Mouse (Mus musculus): Measurements from ENCODE around the gene Samd7. TPM values are rescaled to one million over a fixed set of nuclear protein-coding genes. Genes with fewer than 3 reads are reported as not detected.
"Not testable (repeated sequence)": the region's sequence is repeated elsewhere in the genome, so short reads cannot be mapped to it uniquely, and the experiment has no call there.

Samd7 gene
- polyA plus RNA-seq (2015; fragmentation: Nextera tagmentation; extraction: Ambion mirVana): 0.05 TPM in 1 of 2 replicates, not detected in the other

DNA sequence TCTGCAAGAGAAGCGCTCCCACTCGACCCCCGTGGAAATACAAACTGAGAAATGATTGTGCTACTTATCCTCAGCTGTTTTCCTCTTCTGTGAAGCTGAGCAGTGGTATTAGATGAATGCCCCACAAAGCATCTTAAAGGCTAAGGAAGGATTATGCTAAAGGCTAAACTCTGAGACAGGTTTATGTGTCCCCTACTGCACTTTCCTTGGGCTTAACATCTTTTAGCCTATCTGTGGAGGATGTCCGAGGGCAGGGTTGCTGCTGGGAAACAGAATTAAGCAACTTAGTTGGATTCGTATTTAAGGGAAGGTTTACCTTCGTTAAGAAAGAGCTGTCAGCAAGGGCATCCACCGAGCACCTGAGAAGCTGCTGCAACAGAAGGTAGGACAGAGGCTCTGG lies at the start of gene Samd7:
Gene Samd7, plus strand, starts transcription at position 288 of the 400 bp plus-strand sequence.
- no peaks in the 10 kb centered on the region for H3K36me3 ChIP-seq
- H3K4me2 ChIP-seq (replicated peaks): no peak within 1 kb of the TSS
- no peak within 1 kb of the TSS for H3K27ac ChIP-seq (replicated peaks)
- 76% methylated on average over 7 of the region's 7 CpGs for WGBS
- H3K9me3 ChIP-seq: no peaks in the 10 kb centered on the region
- H3K4me3 ChIP-seq: no peak within 1 kb of the TSS
- no peak within 1 kb of the TSS for H3K9ac ChIP-seq (replicated peaks)
- H3K4me1 ChIP-seq: no peaks in the 10 kb centered on the region
- no peaks in the 10 kb centered on the region for H3K27me3 ChIP-seq
- no peak for ATAC-seq (replicated peaks)

DNA sequence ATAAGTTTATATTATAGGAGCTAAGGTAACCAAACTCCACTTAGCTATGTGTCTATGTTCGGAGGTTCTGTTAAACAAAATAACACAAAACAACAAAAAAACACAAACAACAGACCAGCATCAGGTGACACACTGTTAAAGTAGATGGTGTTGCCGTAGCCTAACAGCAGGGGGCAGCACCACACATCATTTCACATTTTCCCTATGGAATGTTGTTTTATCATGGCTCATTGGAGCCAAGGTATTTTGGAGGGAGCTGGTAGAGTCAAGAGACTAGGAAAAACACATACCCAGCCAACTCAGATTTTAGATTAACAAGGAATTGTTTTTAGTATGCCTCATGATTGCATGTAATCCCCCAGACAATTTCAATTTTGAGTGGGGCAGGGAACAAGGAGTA lies 49.7 kb upstream of the Samd7 start:
- WGBS: 16% methylated on average over 2 of the region's 2 CpGs
- ATAC-seq (replicated peaks): peak; percentile 51; the same call in 1 of the 2 replicates
- no peak overlapping the region for H3K4me2 ChIP-seq (replicated peaks)

DNA sequence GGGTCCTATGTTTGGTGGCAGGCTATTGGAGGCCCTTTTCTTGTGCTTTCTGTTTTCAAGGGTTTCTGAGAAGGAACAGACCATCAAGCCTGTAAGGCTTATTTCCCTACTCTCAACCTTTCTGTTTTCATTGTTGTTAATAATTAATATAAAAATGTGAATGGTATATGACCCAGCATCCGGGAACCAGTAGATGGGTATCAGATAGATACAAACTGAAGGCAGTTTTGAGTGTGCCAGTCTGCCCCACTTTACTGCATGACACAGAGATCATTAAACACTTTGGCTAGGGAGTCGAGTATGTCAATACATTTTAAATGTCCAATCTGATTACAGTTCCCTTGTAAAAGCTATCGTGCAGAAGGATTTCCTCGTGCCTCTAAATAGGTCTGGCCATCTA lies 48.2 kb upstream of the Samd7 start:
- no peaks in the 10 kb centered on the region for H3K9me3 ChIP-seq
- no peak overlapping the region for H3K4me2 ChIP-seq (replicated peaks)
- H3K4me1 ChIP-seq: no peaks in the 10 kb centered on the region
- H3K27me3 ChIP-seq: no peaks in the 10 kb centered on the region
- ATAC-seq (replicated peaks): no peak
- no peak overlapping the region for H3K9ac ChIP-seq (replicated peaks)
- no peaks in the 10 kb centered on the region for H3K36me3 ChIP-seq
- no peak overlapping the region for H3K27ac ChIP-seq (replicated peaks)
- 74% methylated on average over 4 of the region's 4 CpGs for WGBS
- no peak overlapping the region for H3K4me3 ChIP-seq

More for the DNA sequence above, 49.7 kb upstream of the Samd7 start:
- no peaks in the 10 kb centered on the region for H3K27me3 ChIP-seq
- H3K9me3 ChIP-seq: no peaks in the 10 kb centered on the region
- no peaks in the 10 kb centered on the region for H3K4me1 ChIP-seq
- H3K36me3 ChIP-seq: no peaks in the 10 kb centered on the region
- no peak overlapping the region for H3K27ac ChIP-seq (replicated peaks)
- no peak overlapping the region for H3K9ac ChIP-seq (replicated peaks)
- H3K4me3 ChIP-seq: no peak overlapping the region

DNA sequence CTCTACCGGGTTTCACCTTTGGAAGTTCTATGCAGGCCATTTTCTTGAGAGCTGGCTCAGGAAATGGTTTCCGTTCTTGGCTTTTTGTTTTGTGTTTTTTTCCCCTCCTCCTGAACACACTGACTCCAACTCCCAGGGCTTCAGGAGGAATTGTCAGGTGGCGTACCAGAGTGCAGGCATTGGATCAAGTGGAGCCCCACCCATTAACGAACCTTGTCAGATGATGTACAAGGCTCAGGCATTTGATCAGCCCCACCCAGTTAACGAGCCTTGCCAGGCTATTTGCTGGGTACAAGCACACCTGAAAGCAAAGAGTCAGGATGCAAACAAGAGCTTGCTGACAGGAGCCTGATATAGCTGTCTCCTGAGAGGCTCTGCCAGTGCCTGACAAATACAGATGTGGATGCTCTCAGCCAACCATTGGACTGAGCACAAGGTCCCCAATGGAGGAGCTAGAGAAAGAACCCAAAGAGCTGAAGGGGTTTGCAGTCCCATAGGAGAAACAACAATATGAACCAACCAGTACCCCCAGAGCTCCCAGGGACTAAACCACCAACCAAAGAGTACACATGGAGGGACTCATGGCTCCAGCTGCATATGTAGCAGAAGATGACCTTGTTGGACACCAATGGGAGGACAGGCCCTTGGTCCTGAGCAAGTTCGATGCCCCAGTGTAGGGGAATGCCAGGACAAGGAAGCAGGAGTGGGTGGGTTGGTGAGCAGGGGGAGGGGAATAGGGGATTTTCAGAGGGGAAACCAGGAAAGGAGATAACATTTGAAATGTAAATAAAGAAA lies 46.2 kb upstream of the Samd7 start, which contains the start of gene Lrrc31:
Gene Lrrc31, minus strand, starts transcription at position 133 of the 795 bp plus-strand sequence.
- WGBS: 79% methylated on average over 6 of the region's 6 CpGs
- not testable (repeated sequence) for H3K4me1 ChIP-seq; H3K4me2 ChIP-seq (replicated peaks); H3K27ac ChIP-seq (replicated peaks); ATAC-seq (replicated peaks); H3K36me3 ChIP-seq; H3K9me3 ChIP-seq; H3K4me3 ChIP-seq; H3K27me3 ChIP-seq; H3K9ac ChIP-seq (replicated peaks)

DNA sequence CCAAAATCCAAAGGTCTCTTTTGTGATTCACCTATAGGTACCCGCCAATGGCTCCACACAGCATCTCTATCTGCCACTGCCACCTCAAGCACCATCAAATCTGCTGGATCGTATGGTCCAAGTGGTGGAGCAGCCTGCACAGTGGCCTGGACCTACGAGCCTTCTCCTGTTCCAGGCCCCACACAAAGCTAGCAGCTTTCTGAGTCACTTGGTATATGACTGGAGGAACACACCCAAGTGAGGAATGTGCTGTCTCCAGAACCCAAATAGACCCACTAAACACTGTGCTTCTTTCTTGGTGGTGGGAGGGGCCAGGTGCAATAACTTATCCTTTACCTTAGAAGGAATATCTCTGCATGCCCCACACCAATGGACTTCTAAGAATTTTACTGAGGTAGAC lies 40.1 kb upstream of the Samd7 start:
- H3K4me2 ChIP-seq (replicated peaks): no peak overlapping the region
- no peak overlapping the region for H3K9ac ChIP-seq (replicated peaks)
- ATAC-seq (replicated peaks): no peak
- no peaks in the 10 kb centered on the region for H3K27me3 ChIP-seq
- no peaks in the 10 kb centered on the region for H3K36me3 ChIP-seq
- H3K27ac ChIP-seq (replicated peaks): no peak overlapping the region
- WGBS: 88% methylated on average over 3 of the region's 3 CpGs
- no peak overlapping the region for H3K4me3 ChIP-seq
- no peaks in the 10 kb centered on the region for H3K9me3 ChIP-seq
- no peaks in the 10 kb centered on the region for H3K4me1 ChIP-seq

DNA sequence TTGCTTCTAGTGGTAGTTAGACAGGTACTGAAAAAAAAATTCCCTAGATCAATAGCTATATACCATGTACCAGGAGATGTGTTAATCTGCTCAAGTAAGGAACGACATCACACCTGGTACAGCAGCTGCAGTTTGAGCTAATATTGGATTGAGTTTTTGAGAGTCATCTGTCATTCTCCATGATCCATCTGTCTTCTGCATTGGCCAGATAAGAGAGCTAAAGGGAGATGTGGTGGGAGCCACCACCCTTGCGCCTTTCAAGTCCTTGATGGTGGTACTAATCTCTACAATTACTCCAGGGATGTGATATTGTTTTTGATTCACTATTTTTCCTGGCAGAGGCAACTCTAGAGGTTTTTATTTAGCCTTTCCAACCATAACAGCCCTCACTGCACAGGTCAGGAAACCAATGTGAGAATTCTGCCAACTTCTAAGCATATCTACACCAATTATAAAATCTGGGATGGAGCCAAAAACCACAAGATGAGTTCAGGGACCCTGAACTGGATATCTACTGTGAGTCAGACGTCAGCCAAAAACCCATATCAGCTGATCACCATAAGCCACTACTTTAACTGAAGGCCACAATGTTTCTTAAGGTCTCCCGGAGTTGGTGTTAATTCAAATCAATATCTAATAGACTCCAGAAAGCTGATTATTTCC lies 39.3 kb upstream of the Samd7 start:
- no peaks in the 10 kb centered on the region for H3K36me3 ChIP-seq
- no peak overlapping the region for H3K4me2 ChIP-seq (replicated peaks)
- no peaks in the 10 kb centered on the region for H3K27me3 ChIP-seq
- no peak overlapping the region for H3K27ac ChIP-seq (replicated peaks)
- no peak overlapping the region for H3K9ac ChIP-seq (replicated peaks)
- H3K9me3 ChIP-seq: no peaks in the 10 kb centered on the region
- ATAC-seq (replicated peaks): no peak
- no peaks in the 10 kb centered on the region for H3K4me1 ChIP-seq
- WGBS: 87% methylated on average over 4 of the region's 4 CpGs
- H3K4me3 ChIP-seq: no peak overlapping the region

DNA sequence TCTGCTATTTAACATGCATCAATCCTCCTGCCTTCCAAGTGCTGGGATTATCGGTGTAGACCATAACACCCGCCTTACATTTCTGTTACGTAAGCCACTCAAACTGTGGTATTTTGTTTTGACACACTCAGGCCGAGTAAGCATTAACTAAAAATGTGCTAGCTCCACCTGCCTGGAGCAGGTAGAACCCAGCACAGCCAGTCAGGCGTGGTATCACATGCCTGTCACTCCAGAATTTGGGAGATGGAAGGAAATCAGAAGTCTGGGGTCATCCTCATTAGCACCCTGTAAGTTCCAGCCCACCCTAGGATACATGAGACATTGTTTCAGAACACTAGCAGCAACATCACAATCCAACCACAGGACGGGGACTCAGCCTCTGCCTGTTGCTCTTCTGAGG lies 35.9 kb upstream of the Samd7 start:
- ATAC-seq (replicated peaks): no peak
- 89% methylated on average over 6 of the region's 6 CpGs for WGBS
- no peaks in the 10 kb centered on the region for H3K4me1 ChIP-seq

DNA sequence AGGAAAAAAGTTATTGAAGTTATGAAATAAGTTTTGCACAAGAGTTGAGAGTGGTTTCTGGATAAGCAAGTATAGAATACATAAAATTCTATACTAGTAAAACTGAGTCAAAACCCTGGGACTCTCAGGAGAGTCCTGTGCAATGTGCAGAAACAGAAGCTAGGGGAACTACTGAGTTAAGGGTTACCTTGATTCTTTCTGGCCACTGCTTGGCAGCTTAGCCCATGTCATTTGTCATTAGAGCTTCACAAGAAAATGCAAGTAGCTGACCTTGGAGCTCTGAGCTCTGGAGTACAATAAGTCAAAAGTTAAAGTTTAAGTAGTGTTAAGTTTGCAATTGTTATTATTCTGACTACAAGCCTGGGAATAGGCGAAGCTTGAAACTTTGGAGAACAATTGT lies 32.8 kb upstream of the Samd7 start:
- no peaks in the 10 kb centered on the region for H3K9me3 ChIP-seq
- 82% methylated on average over 1 of the region's 1 CpGs for WGBS
- H3K4me2 ChIP-seq (replicated peaks): no peak overlapping the region
- no peak for ATAC-seq (replicated peaks)
- H3K4me1 ChIP-seq: no peaks in the 10 kb centered on the region
- H3K9ac ChIP-seq (replicated peaks): no peak overlapping the region
- H3K27me3 ChIP-seq: no peaks in the 10 kb centered on the region
- no peaks in the 10 kb centered on the region for H3K36me3 ChIP-seq
- no peak overlapping the region for H3K4me3 ChIP-seq
- no peak overlapping the region for H3K27ac ChIP-seq (replicated peaks)

More for the DNA sequence above, 35.9 kb upstream of the Samd7 start:
- H3K9me3 ChIP-seq: no peaks in the 10 kb centered on the region
- H3K9ac ChIP-seq (replicated peaks): no peak overlapping the region
- H3K27me3 ChIP-seq: no peaks in the 10 kb centered on the region
- no peaks in the 10 kb centered on the region for H3K36me3 ChIP-seq
- no peak overlapping the region for H3K27ac ChIP-seq (replicated peaks)
- no peak overlapping the region for H3K4me2 ChIP-seq (replicated peaks)
- no peak overlapping the region for H3K4me3 ChIP-seq

DNA sequence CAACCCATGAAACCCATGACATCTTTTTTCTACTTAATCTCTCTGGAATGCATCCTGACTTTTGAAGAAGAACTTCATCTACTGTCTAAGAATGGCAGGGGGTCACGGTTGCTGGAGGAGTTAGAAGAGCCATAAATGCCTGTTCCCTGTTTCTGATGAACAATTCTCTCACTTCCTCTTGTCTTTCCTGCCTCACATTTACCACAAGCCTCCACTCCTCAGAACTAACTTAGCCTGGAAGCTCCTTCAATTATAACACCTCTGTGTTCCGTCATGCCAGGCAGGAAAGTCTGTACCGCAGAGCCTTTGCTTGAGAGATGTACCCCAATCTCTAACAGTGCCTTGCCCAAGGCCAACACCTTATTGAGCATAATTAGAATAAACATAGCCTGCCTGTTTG lies 27.4 kb upstream of the Samd7 start:
- H3K9me3 ChIP-seq: no peaks in the 10 kb centered on the region
- no peaks in the 10 kb centered on the region for H3K36me3 ChIP-seq
- no peak overlapping the region for H3K9ac ChIP-seq (replicated peaks)
- ATAC-seq (replicated peaks): no peak
- WGBS: 95% methylated on average over 3 of the region's 3 CpGs
- H3K4me3 ChIP-seq: no peak overlapping the region
- H3K27ac ChIP-seq (replicated peaks): no peak overlapping the region
- no peaks in the 10 kb centered on the region for H3K27me3 ChIP-seq
- H3K4me1 ChIP-seq: no peaks in the 10 kb centered on the region
- H3K4me2 ChIP-seq (replicated peaks): no peak overlapping the region

DNA sequence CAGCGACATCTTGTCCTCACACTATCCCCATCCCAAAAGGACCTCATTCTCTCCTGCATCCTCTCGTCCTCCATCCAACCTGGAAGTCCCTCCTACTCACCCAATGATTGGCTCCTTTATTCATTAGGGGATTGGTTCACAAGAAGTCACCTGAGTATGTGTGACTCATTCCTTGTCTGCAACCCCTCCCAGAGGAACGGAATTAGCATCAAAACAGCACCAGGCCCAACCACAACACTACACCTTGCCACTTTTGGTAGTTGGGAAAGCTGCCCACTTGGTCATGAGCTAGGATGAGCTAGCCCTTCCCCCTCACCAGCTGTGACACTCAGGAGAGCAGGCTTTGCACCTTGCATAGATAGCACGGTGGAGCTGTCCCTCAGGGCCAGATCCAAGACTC lies 24.1 kb upstream of the Samd7 start:
- Histone ChIP-seq H3K9me3 (no peaks in the 10 kb centered on the region), H3K9ac (replicated peaks) (no peak overlapping the region), H3K4me1 (no peaks in the 10 kb centered on the region), H3K4me2 (replicated peaks) (no peak overlapping the region), H3K36me3 (no peaks in the 10 kb centered on the region), H3K27ac (replicated peaks) (no peak overlapping the region), H3K27me3 (no peaks in the 10 kb centered on the region), H3K4me3 (no peak overlapping the region)
- WGBS: 86% methylated on average over 4 of the region's 4 CpGs
- no peak for ATAC-seq (replicated peaks)

DNA sequence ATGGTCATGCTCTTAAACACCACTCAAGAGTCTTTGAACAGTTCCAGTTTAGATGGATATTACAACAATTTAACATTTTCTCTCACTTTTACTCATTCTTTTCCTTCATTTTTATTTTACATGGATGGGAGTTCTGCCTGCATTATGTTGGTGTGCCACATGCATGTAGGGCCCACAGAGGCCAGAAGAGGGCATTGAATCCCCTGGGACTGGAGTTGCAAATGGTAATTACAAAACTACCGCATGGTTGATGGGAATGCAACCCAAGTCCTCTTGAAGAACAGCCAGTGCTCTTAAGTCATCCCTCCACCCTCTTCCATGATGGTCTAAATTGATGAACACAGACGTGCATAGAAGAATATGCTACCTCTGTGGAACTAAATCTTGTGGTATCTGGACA lies 23.6 kb upstream of the Samd7 start:
- H3K4me2 ChIP-seq (replicated peaks): no peak overlapping the region
- no peaks in the 10 kb centered on the region for H3K36me3 ChIP-seq
- H3K4me1 ChIP-seq: no peaks in the 10 kb centered on the region
- no peaks in the 10 kb centered on the region for H3K27me3 ChIP-seq
- 83% methylated on average over 2 of the region's 2 CpGs for WGBS
- H3K9me3 ChIP-seq: no peaks in the 10 kb centered on the region
- no peak overlapping the region for H3K9ac ChIP-seq (replicated peaks)
- no peak overlapping the region for H3K27ac ChIP-seq (replicated peaks)
- no peak overlapping the region for H3K4me3 ChIP-seq
- no peak for ATAC-seq (replicated peaks)

DNA sequence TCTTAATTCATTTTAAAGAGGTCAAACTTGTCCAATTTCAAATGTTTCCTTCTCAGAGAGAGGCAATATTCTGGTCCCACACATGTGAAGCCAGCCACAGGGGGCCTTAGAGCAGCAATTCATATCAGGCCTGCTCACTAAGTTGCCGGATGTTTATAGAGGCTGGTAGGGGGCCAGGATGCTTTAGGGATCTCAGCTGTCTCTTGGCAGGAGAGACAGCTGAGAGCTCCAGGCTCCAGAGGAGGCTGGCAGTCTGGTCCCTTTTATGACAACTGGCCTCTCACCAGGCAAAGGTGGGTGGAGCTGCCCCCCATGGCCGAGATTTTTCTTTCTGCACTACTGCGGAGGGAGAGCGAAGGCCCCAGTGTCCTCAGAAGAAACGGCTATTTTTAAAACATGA lies 22.9 kb upstream of the Samd7 start:
- H3K9ac ChIP-seq (replicated peaks): no peak overlapping the region
- 61% methylated on average over 5 of the region's 5 CpGs for WGBS
- ATAC-seq (replicated peaks): no peak
- H3K27me3 ChIP-seq: no peaks in the 10 kb centered on the region
- no peak overlapping the region for H3K27ac ChIP-seq (replicated peaks)
- no peaks in the 10 kb centered on the region for H3K9me3 ChIP-seq
- no peaks in the 10 kb centered on the region for H3K36me3 ChIP-seq
- no peak overlapping the region for H3K4me2 ChIP-seq (replicated peaks)
- H3K4me3 ChIP-seq: no peak overlapping the region
- H3K4me1 ChIP-seq: no peaks in the 10 kb centered on the region

Data from forebrain, embryonic 15.5 days (tissue).